Mouse (Mus musculus): Measurements from ENCODE around the gene Cd2ap.
A peak's percentile ranks its signal among the peaks of the same experiment; 100 is the strongest.
"Not testable (repeated sequence)": the region's sequence is repeated elsewhere in the genome, so short reads cannot be mapped to it uniquely, and the experiment has no call there.

The Cd2ap gene

DNA sequence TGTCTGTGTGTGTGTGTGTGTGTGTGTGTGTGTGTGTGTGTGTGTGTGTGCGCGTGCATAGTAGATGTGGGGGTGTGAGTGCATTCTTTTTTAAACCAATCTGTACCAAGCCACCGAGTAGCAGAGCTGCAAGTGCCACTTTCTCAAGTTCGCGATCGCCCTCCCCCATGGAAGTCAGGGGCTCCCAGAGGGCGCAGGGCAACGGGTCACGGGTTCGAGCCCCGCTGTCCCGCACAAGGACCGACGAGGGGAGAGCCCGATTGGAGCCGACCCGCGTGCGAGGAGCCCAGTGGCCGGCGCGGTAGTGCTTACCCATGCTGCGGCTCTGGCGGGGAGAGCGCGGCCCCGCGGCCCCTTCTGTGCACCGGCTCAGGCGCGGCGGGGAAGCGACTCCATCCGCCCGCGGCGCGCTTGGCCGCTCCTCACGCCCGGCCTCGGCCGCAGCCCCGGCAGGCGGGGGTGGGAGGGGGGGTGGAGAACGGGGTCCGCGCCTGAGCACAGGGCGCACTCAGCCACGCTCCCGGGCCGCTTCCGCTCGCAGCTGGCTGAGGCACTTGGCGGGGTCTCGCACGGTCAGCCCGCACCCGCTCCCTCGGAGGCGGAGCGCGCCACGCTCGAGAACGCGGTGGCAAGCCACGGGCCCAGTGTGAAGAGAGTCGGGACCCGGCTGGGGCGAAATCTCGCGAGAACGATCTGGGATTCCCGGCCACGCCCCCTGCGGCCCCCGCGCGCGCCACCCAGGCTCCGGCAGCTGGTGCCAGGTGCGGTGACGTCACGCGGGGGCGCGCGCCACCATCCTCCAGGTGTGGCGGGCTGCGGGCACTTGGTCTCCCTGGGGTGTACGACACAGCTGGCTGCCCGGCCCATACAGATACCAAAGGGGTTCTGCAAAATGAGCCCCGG is at the start of gene Cd2ap:
TSS of gene Cd2ap (minus strand) at position 665 of the 903 bp plus-strand sequence.
- peak; percentile 93 to 96 for DNase-seq (ENCODE audit: low spot score in 2 of 2)

DNA sequence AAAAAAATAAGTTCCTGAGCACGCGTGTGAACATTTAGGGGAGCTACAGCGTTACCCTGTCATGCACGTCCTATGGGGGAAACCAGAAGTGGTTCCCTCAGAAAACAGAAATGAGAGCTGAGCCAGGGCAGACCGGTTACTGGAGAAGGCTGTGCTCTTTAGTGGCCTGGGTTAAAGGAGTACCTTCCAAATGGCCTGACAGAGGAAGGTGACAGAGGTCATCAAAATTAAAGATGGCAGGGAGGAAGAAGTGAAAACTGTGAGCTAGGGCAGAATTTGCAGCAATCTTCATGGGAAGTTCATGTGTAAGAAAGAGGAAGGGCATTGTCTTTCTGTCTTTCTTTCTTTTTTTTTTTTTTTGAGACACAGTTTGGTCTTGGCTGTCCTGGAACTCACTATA is 48.3 kb upstream of the Cd2ap start:
- DNase-seq (ENCODE audit: low spot score in 2 of 2), result no peak

DNA sequence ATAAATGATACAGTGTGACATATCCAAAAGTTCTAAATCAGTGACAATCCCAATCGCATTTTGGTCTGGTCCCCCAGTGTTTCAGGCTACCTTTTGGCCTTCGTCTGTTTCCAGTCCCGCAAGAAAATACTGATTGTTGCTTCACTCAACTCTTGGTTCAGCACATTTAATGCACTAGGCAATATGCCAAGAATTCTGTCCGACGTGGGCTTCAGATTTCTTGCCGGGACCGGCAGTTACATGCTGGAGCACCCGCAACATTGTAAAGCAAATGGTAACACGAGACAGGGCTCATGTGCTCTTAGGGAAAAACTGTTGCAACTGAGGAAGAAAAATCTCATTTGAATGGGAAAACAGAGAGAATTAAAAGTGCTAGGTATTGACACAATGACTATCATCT is 42.3 kb upstream of the Cd2ap start:
- DNase-seq (ENCODE audit: low spot score in 2 of 2), result no peak

DNA sequence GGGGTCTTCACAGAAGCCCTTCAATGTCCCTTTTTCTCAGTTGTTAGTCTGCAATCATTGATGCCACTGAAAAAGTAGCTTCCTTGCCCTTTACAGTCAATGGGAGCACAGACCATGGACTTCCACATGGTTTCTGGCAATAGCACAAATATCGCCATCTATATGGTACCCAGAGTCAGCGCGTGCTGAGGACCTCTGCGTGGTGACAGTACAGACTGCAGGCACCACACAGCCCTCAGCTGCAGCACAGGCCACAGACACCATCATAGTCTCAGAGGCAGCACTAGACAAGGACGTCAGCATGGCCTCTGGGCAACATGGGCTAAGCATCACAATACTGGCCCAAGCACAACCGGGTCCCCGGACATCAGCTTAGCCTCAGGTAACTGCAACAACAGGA is 38.3 kb upstream of the Cd2ap start:
- no peak for DNase-seq (ENCODE audit: low spot score in 2 of 2)

DNA sequence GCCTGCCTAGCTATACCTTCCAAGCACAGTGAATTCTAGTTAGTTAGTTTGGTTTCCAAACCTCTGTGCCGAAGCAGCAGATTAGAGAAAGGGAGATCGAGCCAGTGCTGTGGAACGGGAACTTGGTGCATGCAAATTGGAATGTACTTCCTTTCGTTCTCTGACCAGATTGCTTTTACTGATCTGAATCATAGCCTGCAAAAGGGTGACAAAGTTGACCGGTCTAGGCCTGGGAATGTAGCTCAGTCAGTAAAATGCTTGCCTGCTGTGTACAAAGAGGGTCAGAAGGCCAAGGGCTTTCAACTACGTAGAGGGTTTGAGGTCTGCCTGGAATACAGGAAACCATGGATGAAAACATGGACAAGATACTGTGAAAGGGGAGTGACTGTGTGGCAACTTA is 35.7 kb upstream of the Cd2ap start:
- no peak for DNase-seq (ENCODE audit: low spot score in 2 of 2)

DNA sequence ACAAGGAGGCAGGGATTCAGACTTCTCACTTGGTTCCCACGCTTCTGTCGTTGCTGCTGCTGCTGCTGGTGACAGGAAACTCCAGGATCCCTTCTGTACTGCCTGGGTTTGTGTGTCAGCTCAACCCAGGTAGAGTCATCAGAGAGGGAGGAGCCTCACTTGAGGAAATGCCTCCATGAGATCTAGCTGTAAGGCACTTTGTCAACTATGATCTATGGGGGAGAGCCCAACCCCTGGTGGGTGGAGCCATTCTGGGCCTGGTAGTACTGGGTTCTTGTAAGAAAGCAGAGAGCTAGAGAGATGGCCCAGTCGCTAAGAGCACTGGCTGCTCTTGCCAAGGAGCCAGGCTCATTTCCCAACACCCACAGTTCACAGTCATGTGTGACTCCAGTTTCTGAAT is 34.0 kb upstream of the Cd2ap start:
- DNase-seq (ENCODE audit: low spot score in 2 of 2), result no peak

DNA sequence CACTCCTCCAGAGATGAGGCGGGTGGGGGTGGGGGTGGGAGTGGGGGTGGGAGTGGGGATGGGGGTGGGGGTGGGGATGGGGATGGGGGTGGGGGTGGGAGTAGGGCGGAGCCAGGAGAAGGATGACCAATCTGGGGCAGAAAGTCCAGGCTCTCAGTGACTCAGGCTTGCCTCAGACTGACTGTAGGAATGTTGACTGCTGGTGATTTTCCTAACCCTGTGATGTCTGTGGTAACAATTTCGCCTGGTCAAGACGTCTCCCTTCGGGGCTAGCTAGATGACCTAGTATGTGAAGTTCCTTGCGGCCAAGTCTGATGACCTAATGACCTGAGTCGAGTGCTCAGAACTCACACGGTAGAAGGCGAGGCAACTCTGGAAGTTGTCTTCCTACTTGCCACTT is 32.9 kb upstream of the Cd2ap start:
- DNase-seq (ENCODE audit: low spot score in 2 of 2), result no peak

DNA sequence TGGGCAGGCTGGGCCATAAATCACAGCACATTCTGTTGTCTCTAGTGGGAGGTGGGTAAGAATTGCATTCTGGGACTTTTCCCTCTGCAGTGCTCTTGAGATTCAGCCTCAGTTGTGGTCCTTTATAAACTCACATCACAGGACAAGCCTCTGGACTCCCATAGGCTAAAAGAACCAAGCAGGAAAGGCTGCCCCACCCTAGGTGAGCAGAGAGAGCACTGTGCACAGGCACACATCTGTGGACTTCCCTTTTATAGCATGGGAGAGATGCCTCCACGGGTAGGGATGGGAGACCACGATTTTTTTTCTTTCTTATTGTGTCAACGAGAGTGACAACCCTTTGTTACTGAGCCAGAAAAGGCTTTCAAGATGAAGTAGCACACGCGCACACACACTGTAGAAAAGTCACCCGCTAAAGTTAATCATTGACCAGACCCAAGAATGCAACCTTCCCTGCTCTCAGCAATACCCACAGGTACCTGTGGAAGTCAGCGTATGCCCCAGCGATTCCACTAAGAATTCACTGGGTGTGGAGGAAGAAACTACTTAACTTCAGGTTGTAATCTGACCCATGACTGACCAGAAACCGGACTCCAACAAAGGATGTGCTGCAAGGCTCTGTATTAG is 32.4 kb upstream of the Cd2ap start:
- DNase-seq (ENCODE audit: low spot score in 2 of 2), result no peak

DNA sequence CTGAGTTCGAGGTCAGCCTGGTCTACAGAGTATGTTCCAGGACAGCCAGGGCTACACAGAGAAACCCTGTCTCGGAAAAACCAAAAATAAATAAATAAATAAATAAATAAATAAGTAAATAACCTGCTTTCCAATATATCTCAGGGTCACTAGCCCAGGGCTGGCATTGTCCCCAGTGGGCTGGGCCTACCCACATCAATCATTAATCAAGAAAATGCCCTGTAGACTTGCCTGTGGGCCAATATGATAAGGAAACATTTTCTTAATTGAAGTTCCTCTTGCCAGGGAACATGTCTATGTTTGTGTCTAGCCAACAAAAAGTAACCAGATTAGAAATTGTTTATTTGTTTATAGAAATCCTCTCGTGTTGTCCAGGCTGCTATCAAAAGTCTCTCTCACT is 31.7 kb upstream of the Cd2ap start:
- DNase-seq (ENCODE audit: low spot score in 2 of 2), result no peak

DNA sequence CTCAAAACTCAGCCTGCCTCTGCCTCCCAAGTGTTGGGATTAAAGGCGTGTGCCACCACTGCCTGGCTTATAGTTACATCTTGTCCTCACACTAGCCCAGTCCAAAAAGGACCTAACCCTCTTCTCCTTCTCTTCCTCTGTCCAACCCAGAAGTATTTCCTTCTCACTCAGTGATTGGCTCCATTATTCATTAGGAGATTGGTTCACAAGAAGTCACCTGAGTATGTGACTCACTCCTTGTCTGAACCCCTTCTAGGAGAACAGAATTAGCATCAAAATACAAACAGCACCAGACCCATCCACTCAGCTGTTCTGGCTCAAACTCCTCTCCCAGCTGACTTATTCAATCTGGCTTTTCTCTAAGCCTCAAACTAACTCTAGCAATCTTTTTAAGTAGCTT is 30.0 kb upstream of the Cd2ap start:
- DNase-seq (ENCODE audit: low spot score in 2 of 2), result not testable (repeated sequence)

DNA sequence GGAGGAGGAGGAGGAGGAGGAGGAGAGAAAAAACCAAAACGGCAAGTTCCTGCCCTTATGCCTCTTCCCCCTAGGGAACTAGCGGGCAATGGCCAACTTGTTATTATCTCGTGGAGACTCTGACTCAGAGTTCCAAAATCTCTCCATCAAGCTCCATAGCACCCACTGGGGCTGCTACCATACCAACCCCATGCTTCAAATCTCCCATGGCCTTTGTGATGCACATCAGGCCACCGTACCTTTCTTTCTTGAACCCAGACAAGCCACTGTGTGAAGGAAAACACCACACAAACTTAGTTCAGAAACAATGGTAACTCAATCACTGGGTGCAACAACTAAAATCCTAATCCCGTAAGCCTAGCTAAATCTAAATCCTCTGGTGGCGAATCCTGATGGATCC is 29.5 kb upstream of the Cd2ap start:
- no peak for DNase-seq (ENCODE audit: low spot score in 2 of 2)

DNA sequence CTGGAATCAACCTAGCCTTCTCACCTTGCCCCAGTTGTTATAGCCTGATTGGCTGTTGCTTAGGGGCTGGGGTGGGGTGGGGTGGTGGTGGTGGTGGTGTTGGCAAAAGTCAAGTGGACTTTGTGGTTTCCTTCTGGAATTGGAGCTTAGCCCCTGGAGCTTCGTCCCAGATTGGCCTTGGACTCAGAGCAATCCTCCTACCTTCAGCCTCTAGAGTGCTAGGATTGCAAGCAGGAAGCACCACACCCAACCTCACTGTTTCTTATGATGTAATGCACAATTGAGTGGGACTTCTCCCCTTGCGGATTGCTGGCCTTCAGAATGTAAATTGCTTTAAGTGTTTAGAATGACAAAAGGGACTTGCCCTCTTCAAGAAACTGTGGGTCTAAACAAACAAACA is 24.3 kb upstream of the Cd2ap start:
- no peak for DNase-seq (ENCODE audit: low spot score in 2 of 2)

DNA sequence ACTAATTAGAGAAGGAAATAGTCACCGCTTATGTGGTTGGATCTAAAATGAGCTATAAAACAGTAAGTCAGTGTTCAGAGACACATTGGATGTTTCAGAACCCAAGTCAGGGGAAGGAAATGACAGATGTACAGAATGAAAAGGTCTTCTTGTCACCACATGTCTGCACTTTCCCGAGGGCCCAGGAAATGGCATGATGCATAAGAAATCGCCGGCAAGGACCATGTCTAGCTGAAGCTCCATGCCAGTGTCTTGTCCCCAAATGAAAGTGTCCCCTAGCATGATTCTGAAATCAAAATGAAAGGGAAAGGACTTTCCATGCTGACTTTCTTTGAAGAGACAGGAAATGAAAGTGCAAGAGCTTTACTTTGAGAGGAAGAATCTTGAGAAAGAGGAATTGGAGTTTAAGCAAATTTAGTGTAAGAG is 10.8 kb upstream of the Cd2ap start:
- no peak for DNase-seq (ENCODE audit: low spot score in 2 of 2)

DNA sequence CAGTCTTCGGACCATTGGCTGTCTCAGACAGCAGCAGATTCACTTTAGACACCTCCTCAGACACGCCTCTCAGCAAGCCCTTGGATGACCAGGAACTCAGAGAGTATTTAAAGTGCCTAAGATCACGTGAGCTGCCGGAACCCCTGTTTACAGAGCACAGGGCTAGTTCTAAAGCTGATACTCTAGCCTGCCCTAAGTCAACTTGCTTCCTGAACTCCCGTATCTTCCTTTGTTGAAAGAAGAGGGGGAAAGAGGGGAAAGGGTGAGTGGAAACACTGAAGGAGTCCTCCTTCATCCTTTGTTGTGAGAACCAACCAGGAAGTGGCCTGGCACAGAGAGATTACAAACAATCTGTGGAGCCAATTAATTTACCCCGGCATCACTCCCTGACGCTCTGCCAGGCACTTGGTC is 8.6 kb upstream of the Cd2ap start:
- no peak for DNase-seq (ENCODE audit: low spot score in 2 of 2)

DNA sequence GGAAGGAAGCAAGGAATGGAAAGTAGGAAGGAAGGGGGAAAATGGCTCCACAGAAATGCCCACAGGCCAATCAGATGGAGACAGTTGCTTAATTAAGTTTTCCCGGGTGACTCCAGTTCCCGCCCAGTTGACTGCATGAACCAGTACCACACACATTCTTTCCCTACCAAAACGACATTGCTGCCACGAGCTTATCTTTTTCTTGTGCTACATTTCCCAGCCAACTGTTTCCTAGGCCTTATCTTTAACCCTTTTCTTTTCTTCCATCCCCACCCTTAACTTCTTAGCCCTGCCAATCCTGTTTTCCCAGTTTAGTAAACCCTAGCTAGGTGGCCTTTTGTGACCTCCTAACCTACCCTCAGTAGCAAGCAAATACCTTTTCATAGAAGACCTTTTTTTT is 7.9 kb upstream of the Cd2ap start:
- no peak for DNase-seq (ENCODE audit: low spot score in 2 of 2)

DNA sequence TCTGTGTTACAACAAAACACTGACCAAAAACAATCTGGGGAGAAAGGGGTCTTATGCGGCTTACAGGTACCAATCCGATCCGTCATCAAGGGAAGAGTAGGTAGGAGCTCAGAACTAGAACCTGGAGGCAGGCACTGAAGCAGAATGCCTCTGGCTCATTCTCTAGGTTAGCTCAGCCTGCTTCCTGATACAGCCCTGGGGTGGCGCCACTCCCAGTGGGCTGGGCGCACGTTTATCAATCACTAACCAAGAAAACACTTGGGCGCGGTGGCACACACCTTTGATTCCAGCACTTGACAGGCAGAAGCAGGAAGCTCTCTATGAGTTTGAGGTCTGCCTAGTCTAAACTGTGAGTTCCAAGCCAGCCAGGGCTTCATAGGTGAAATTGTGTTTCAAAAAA is 7.3 kb upstream of the Cd2ap start:
- DNase-seq (ENCODE audit: low spot score in 2 of 2), result no peak

DNA sequence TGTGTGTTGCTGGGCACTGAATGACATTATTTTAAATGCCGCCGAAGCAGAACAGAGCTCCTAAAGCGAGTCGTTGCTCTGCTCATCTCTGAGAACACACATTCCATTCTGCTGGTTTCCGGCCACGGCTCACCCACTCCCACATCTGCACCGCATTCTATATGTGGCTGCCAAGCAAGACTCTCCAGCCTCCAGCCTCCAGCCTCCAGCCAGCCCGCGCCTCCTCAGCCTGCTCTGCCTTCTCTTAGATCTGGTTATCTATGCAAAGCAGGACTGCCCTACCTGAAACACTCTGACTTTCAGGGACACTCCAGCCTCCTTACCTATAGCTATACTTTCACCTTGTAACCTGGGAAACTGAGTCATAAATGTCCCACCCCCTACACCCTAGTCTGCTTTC is 6.8 kb upstream of the Cd2ap start:
- DNase-seq (ENCODE audit: low spot score in 2 of 2), result peak; percentile 47 to 65

DNA sequence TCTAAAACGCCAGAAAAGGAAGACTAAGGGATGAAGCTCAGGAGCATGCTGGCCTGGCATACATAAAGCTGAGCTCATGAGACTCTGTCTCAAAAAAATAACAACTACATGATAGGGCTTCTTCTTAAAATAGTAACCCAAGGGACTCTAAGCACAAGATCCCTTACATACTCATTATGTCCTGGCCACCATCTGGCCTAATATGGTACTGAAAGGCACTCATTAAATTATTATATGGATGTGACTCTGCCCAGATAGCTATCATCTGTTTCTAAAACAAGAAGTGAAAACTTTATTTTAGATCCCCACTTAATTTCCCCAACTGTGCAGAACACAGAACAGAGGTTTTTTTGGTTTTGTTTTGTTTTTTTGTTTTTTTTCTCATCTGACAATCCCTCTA is 6.4 kb upstream of the Cd2ap start:
- no peak for DNase-seq (ENCODE audit: low spot score in 2 of 2)

DNA sequence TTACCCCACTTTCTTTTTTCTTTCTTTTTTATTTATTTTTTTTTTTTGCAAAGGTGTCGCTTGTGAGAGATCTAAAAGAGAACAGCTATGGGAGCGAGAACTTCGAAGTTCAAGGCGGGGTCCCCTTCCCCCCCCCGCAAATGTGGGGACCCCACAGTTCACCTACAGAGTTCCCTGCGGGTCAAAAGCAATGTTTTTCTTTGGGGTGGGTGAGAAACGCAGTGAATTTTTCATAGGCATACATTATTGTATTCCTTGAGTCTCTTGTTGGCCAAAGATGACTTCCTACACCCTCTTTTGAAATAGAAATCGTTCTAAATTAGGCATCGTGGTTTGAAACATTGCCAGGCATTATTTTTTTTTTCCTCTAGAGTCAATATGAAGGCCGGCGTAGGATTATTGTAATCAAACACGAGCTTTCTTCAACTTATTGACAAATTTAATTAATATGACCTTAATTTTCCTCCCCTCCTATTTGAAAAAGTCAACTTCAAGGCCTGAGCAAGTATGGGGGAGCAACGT is 500 bp upstream of the Cd2ap start:
- no peak for DNase-seq (ENCODE audit: low spot score in 2 of 2)

DNA sequence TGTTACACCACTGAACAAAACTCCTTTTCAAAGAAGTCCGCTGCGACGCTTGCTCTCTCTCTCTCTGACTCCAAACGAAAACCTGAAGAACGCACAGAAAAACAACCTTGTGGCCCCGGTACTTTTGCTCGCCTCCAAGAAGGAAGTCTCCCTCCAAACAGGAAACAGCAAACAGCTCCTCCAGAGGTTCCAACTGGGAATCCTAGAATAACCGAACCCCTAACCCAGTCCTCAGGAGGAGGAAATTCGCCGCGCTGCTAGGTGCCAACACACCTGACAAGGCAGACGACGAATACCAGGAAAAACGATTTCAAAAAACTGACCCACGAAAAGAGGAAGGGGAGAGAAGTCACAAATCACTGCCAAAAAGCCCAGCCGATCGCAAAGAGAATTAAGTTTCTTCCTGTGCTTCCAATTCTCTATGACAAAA is 879 bp downstream of the Cd2ap start:
- peak in 1 of 2 experiments; percentile 34 for DNase-seq (ENCODE audit: low spot score in 2 of 2)

DNA sequence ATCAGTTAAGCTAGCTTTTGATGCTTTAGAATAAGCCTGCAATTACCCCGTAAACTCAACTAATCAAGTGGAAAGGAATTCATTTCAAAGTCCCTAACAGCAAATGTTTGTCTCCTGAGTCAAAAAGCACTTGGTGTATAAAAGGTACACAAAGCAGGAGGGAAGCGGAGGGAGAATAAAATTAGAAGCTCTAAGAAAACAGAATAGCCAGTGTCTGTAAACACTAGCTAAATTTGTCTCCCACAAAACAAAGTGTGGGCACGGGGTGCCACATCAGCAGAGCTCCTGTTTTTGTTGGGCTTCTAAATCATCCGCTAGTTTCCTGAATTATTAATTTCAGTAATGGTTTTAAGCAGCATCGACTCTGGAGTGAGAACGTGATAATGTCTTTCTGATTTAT is 1.4 kb downstream of the Cd2ap start:
- no peak for DNase-seq (ENCODE audit: low spot score in 2 of 2)

DNA sequence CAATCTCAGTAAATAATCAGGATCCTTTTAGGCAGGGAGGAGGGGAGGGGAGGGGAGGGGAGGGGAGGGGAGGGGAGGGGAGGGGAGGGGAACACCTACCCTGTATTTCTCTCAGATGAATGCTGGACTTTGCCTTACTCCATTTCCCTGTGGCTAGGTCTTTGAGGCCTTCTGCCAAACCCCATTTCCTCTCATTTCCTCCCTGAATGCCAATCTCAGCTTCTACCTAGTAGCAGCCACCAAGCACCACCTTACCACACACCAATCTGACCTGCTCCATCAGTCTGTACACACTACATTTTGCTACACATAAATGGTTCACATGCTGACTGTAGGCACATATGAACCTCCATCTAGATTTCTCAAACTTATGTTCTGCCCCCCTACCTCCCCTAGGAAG is 6.0 kb downstream of the Cd2ap start:
- no peak for DNase-seq (ENCODE audit: low spot score in 2 of 2)

DNA sequence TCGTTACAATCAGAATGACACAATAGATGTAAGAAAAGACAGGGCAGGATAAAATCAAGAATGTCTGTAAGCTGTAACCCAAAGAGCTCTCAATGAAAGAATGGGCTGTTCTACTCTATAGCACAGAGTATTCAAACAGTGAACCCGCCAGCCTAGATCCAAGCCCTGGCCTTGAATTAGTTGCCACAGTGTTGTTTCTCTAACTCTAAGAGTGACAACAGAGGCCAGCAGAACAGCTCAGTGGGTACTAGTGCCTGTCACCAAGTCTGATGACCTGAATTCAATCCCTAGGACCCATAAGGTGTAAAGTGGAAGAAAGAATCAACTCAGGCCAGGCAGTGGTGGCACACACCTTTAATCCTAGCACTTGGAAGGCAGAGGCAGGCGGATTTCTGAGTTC is 13.3 kb downstream of the Cd2ap start:
- no peak for DNase-seq (ENCODE audit: low spot score in 2 of 2)
